Mouse (Mus musculus) ovary, postnatal 10 days (tissue): ENCODE measurements around the gene Vsig8.

Experiments used
- DNase-seq: peaks from one replicate; pipeline ENCODE4 v3.0.0; 2022; ENCODE audit warnings: low spot score

Vsig8 gene

DNA sequence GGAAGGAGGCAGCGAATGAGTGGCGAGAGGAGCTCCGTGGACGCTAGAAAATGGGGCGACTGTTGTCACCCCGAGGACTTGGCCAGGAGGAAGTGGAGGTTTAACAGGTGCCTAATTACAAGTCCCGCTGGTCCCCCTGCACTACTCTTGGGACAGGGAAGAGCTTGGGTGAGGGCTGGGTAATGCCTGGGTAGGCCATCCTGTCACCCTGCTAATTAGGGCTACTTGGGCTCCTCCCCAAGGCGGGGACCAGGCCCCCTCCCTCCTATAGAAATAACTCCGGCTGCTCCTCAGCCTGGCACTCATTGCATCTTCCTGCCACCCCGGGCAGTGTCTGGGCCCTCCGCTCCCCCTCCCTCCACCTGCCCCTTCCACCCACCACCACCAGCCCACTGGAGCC lies at the start of gene Vsig8:
Gene Vsig8 (plus strand): TSS at position 301 of the 400 bp plus-strand sequence.
- DNase-seq, result no peak

DNA sequence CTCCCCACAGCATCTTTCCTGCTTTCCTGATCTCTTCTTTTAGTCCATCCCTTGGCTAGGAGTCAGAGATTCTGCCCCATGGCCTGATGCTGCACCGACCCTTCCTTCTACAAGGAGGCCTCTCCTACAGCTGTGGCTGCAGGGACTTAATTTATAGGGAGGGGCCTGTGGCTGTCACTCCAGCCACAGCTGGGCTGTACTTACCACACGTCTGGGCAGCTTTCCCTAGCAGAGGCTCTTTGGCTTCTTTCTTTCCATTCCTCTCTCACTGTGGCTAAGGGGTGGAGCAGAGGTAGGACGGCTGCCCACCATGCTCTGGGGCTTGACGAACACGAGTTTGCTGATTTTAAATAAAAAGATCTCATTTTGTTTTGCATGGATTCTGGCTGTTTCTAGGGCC lies 48.7 kb upstream of the Vsig8 start:
- DNase-seq, result no peak

DNA sequence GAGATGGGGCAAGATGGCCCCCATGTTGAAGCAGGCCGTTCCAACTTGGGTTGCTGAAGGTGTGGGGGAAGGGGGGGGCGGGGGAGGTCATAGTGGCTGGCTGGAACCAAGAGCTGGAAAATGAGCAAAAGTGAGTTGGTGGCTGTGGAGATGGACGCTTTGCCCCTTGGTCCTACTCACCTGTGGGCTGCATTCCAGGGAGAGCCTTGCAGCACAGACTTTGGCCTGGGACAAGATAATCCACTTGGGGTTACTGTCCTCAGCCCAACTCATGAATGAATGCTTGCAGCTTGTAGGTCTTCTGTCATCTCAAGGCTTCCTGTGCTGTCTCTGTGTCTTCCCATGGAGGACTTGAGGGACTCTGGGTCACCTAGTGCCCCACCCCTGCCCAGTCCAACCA lies 48.0 kb upstream of the Vsig8 start:
- DNase-seq, result no peak

DNA sequence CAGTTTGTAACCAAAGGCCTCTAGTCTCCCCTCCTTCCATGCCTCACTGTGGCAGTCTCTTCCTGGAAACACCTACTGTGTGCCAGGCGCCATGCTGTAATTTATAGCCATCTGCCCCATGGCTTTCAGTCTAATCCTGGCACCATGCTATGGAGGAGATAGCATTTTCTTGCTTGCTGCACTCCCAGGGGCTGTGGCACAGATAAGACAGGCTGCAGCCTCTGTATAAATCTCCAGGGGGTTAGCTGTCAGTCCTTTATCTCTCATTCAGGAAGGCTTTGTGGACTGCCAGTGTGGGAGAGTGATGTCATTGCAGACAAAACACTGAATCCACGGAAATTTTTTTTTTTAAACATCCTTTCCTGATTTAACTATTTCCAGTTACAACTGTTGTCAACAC lies 47.6 kb upstream of the Vsig8 start:
- DNase-seq, result no peak

DNA sequence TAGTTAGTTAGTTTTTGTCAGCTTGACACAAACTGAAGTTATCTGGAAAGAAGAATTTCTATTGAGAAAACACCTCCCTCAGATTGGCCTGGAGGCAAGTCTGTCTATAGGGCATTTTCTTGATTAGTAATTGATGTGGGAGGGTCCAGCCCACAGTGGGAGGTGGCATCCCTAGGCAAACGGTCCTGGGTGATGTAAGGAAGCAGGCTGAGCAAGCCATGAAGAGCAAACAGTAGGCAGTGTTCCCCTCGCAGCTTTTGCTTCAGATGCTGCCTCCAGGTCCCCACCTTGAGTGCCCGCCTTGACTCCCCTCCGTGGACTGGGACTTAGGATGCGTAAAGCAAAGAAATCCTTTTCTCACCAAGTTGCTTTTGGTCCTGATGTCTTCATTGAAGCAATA lies 46.5 kb upstream of the Vsig8 start:
- no peak for DNase-seq

DNA sequence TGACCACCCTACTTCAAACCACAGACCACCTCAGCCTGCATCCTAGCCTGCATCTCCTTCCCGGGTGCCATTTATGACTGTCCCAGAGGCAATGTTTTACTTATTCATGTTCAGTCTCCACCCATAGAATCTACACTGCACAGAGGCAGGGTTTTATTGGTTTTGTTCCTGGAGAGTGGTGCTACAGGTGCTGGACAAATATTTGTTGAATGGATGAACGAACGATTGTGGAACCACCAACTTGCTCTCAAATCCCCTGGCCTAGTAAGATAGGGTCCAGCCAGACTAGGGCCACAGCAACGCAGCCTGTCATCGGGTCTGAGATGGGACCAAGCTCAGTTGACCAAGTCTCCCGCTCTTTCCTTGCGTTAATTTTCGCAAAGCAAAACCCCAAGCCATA lies 45.8 kb upstream of the Vsig8 start:
- DNase-seq, result no peak

DNA sequence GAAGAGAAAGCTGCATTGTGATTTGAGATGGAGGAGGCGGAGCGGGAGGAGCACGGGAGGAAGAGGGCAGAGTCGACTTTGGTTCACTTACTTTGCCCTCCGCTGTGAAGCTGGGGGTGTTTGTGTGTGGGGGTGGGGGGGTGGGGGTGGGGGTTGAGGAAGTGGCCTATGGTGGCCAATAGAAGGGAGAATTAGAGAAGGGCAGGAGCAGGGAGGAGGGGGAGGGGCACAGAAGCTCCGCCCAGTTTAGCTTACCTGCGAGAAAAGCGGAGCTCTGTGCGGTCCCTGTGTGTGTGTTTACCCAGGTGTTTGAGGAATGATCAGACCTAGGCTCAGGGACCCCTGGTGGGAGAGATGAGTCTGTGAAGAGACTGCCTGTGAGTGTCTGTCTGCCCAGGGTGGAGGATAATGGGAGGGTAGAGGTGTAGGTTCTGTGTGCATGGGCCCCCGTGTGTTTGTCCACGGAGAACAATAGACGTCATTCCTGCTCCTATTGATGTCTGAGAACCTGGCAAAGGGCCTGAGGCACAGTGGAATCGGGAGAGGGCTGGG lies 45.2 kb upstream of the Vsig8 start:
- no peak for DNase-seq

DNA sequence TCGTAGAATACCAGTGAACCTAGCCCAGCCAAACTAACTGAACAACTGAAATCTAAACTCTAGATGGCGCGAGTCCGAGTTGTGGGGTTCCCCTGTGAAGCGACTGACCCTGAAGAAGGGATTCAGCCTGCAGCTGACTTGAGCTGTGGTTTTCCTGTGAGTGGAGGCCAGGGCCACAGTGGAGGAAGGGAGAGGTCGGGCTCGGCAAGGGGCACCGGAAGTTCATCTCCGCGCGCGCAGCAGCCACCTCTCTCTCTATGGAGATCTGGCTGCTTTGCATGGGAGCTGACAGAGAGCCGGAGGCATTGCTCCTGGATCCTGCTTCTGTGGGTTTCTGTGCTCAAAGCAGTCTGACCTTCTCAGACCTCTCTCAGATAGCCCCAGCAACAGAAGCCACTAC lies 42.8 kb upstream of the Vsig8 start:
- DNase-seq, result no peak

DNA sequence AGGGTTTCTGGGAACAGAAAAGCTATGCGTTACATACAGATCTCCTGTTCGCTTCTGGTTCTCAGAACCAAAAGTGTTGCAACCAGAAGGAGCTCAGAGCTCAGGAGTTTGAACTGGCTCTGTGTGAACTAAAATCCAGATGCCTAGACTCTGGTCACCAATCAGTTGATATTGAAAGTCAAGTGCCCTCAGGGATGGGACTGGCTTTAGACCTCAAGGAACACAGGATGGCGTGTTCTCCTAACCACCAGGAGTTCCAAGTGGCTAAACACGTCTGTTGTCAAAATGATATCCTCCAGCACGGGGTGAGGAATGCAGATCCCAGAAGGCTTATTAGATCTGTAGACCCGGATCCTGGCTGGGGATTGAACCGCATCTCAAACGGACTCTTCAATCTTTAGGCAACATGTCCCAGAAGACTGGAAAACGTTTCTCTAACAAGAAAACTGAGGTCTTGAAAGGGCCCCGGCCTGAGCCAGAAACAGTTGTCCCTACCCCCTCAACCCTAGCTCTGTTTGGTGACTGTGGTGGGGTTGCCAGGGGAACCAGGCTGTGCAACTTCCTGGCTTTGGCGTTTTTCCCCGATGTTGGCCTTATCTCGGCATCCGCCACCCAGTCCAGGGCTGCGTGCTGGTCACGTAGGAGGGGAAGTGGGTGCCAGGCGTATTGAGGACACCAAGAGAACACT lies 42.1 kb upstream of the Vsig8 start:
- DNase-seq, result no peak

DNA sequence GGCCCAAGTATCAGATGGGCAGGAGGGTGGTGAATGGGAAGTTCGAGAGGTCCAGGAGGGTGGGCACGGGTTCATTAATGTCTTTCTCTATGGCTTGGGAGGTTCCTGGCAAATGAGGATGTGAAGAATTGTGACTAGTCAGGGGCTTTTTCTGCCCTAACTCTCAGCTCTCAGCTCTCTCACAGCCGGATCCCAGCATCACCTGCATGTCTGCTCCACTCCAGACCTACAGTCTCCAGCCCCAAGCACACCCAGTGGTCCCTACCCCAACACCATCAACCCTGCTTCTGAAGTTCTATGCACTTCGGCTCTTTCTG lies 41.6 kb upstream of the Vsig8 start:
- no peak for DNase-seq

DNA sequence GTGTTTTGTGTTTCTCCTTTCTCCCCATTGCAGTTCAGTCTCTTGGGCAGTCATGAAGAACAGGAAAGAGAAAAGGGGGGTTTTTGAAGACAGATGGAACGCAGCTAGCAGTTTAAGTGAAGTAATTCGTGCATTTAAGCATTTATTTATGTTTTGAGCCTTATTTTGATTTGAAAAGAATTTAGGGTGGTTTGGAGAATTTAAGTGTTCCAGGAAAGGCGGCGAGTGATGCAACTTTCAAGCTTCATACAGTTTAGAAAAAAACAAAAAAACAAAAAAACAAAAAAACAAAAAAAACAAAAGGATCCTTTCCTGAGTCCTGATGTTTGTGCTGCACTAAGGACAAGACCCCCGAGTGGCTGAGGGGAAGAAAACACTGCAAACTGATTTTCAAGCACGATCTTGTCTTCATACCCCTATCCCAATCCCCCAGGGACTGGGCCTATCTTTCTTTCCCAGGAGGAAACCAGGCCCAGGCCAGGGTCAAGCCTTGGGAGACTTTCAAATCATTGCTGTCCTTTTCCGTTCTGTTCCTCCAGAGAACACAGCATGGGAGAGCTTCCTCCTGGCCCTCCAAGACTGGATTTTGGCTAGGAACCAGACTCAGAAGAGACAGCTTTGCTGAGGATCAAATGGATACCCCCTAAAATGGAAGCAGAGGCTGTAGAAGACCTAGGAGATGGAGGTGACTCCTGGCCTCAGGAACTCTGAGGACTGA lies 41.0 kb upstream of the Vsig8 start:
- no peak for DNase-seq

DNA sequence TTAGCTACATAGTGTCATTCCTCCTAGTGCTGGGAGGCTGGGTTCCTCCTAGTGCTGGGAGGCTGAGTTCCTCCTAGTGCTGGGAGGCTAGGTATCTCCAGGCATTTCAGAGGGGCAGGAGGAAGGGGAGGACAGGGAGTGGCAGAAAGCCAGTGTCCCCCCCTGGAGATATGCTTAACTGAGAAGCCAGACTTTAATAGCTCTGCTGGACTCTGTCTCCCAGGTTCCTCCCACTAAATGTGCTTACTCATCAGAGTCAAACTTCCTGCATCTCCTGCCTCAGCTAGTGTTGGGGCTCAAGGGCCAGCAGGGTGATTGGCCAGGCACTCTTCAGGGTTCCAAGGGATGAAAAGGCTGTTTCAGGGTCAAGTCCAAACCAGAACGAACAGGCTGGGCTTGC lies 40.3 kb upstream of the Vsig8 start:
- DNase-seq, result no peak

DNA sequence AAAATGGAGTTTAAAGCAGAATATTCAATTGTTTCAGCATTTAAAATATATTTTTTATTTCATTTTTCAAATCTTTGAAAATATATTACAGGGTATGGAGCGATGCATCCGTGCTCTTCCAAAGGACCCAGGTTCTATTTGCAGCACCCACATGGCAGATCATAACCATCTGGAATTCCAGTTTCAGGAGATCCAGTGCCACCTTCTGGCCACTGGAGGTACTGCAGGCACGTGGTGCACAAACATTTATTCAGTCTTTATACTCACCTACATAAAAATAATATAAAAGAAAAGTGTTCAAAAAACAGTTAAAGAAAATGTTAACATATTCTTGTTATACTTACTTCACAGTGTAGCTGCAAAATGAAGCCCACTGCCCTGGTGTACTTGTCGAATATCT lies 37.7 kb upstream of the Vsig8 start:
- no peak for DNase-seq

DNA sequence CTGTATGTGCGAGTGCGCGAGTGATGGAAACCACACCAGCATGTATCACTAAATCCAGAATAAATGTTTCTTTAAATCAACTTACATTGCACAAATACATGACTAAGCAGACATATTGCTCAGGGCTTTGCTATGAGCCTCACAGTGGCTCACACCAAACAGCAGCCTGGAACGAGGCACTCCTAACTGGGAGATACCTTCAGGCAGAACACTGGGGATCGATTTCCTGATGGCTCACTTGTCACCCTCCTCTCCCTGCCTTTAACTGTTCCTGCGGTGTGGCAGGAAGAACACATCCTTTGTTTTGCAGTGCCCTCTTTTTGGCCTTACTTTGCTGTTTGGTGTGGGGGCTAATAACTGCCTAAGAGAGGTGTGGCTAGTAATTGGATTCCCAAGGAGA lies 36.1 kb upstream of the Vsig8 start:
- DNase-seq, result no peak

DNA sequence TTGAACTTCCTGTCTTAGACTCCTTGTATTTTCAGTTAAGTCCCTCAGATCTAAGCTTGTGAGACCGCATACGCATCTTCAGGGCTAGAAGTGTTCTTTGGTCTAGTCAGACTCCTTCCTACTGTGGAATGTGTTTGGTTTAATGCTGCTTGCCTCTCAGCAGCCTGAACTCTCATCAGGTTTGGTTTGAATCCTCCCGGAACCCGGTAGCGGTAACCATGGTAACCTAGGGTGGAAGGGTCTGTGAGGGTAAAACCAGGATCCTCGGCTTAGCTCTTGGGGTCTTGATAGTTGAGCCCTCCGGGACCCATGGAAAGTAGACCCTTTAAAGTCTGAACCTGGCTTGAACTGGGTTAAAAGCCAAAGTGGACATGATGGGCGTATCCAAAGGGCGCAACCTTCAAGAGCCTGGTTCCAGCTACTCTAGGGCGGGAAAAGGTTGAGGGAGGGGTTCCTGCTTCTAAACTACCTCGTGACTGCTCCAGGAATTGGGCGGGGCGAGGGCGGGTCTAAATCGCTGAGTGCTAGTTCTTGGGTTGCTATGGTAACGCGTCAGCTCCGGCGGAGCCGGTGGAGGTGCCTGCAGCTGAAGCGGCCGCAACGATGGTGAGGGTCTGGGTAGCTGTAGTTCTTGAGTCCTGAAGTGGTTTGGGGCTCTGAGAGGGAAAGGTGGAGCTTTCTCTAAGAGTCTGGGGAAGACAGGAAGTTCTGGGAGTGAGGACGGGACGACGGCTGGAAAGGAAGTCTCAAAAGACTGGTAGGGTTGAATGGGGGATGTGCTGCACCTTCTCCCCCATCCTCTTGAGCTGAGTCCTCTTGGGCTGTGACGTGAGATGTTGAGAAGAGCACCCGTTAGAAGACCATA lies 34.9 kb upstream of the Vsig8 start, which contains the start of gene Cfap45:
Gene Cfap45 (plus strand): TSS at position 226 of the 865 bp plus-strand sequence.
- DNase-seq, result peak; percentile 36

DNA sequence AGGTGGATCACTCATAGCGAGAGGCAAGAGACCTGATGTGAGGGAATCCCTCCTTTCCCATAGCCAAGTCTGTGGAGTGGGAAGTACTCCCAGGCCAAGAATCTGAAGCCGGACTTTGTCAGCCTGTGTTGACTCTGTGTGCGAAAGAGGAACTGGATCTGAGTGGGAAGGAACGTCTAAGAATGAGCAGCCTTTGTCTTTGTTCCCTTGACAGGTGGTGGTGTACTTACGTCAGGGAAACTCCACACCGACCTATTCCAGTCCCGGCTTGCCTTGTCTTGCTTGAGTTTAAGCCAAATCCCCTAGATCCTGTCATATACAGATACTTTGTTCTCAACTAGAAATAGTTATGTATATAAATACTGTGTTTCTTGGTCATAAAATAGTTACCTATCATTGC lies 33.2 kb upstream of the Vsig8 start:
- DNase-seq, result no peak

DNA sequence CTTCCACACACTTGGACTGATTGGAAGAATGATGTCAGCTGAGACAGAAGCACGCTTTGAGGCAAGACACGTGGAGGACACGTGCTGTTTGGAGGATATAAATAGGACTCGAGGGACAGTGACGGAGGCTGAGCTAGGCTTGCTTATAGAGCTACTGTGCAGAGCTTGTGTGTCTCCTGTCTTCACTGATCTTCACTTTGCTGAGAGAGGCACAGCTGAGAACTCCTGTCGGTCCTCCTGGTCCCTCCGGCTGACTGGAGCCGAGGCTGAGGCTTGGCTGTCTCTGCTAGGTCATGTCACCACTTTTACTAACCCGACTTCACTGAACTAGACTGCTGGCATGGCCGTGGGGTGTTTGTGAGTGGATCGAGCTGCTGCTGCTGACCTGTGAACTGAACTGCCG lies 32.0 kb upstream of the Vsig8 start:
- no peak for DNase-seq

DNA sequence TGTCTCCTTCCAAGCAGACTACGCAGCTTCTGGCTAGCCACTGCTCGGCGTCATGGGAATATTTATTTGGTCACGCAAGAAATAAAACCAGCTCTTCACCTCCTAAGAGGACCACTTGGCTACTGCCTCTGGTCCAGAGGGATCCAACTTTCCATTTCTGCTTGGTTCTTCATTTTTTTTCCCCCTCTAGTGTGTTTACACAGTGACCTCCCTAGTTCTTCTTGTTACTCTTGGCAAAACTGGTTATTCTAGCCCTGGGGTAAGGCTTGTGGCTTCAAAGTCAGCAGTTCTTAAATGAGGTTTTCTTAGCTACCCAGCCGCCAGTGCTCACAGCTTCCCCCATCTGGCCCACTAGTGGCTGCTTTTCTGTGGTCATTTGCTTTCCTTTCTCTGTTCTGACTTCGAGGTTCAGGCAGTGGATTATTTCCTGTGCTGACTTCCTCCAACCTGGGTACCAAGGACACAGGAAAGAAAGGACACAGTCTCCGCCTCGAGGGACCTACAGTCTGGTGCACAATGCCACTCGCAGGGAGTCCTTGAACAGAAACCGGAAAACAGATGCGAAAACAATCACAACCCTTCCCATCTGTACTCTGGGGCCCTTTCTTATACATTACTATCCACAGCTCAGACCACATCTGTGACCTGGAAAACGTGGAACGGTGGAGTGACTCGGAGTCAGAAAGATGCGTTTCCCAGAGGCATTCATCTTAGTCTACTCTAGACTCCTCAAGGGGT lies 30.5 kb upstream of the Vsig8 start:
- DNase-seq, result no peak

DNA sequence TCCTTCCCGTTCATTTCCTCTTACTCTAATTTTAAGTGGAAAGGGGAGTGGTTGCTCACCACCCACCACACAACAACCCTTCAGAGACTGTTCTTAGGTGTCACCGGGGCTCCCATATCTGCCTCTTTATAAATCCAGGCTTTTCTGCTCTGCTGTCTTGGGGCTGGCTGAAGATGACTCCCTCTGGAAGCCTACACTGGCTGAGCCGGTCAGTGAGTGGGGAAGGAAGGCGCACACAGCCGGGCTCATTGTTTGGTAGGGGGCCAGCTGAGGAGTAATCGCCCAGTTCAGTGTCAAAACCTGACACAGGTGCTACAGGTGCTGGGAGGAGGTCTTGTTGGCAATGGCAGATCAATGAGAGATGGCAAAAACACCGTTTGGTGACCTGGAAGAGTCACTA lies 29.8 kb upstream of the Vsig8 start:
- no peak for DNase-seq

DNA sequence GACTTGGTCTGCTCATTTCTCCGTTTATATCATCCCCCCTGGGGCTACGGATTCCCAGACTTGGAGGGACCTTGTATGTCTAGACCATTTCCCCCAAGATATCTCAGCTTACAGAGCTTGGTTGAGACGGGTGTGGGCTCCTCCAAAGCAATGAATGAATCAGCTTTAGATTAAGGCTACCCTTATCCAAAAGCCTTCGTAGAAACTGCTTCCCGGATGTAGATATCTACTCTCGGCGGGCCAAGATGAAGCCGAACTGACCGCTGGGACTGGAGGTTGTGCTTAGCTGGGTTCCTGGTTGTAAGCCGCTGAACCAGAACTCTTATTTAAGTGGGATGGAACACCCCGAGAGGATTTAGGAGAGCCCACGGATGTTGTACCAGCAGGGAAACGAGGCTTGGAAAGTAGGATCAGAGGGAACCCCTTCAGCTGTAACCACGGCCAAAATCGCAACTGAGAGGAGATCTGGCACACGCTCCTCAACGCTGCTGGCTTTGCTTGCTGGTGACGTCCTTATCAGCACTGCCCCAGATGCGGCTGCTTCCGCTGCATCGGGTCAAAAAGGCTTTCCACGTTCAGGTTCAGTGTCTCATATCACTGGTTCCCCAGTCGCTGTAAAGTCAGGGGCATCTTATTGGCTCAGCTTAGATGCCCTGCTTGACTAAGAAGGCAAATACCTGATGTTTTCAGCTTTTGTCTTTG lies 29.2 kb upstream of the Vsig8 start:
- DNase-seq, result no peak

DNA sequence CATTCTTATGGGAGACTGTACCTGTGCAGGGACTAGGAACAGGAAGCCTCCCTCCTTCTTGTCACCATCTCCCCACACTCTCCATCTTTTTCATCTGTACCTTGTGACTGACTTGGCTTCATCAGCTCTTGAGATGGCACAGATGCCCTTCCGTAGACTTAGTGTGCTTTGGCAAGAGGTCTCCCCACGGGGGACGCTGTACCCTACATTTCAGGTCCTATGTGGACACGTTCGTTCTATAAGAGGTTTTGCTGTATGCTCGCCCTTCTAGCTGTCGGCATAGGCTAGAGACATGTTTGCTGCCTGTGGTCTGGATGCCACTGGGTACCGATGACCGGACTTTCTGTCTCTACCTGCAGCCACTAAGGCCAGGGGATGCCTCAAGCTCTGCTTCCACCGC lies 28.3 kb upstream of the Vsig8 start:
- DNase-seq, result no peak

DNA sequence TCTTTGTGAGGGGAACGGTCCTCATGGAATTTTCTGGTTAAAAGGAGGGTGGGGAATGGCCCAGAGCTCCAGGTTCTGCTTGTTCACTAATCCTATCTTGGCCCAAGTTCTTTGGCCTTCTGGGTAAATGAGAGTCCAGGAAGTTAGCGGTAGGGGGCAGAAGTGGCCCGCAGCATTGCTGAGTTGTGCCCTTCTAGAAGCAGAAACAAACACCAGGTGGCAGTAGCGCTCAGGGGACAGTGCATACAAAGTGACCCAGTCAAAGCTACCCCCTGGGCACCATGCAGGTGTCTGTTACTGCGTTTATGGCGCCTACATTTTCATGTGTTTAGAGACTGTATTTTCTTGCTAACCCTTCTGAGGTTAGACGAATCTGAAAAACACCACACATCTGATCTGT lies 27.0 kb upstream of the Vsig8 start:
- peak; percentile 70 for DNase-seq
